Mouse (Mus musculus): ENCODE data around the gene Hic1. TPM values are rescaled to one million over a fixed set of nuclear protein-coding genes. Genes with fewer than 3 reads are reported as not detected.
A peak's percentile ranks its signal among the peaks of the same experiment; 100 is the strongest.

Hic1 gene
- 10 to 100 TPM; 22.7 to 26.3 TPM for total RNA-seq (2021)
- long read RNA-seq, experiment 1, transcript Hic1-201 (2 exons, 3,497 nt) = major isoform, 8 of 16 reads
- long read RNA-seq, experiment 1, partial matches to known transcripts = 0 of 16 reads
- long read RNA-seq, experiment 1, other reads (novel, unspliced or antisense) = 6 of 16 reads
- long read RNA-seq, experiment 2, transcript Hic1-201 (2 exons, 3,497 nt) = major isoform, 7 of 16 reads
- long read RNA-seq, experiment 2, partial matches to known transcripts = 5 of 16 reads
- long read RNA-seq, experiment 2, other reads (novel, unspliced or antisense) = 0 of 16 reads

DNA sequence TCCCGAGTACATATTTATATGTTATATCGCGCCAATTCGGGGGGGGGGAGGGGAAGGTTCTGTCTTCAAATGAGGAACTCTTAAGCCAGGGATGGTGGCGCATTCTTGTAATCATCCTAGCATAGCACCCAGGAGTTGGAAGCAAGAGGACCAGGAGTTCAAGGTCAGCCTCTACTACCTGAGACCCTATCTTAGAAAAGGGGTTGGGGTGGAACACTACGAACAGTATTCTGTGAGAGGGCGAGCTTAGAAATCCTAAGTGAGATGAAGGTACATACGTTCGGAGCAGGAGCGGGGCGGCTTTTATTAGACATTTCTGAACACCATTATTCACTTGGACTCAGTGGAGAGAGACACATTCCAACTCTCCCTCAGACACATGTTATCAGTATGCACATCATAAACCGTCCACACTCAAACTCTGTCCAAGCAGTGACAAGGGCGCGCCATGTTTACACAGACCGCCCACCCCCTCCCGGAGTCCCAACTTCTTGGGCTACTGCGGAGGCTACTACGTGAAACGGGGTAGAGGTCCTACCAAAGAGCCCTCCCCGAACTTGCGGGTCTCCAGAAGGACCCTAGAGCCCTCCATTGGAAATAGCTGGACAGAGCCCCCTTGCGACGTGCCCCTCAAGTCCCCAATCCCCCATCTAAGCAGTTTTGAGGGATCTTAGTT lies at the start of gene Hic1:
Hic1 (minus strand) TSS at position 115 of the 676 bp plus-strand sequence.
- intact Hi-C loops (cut with DNase I) = loop anchor here (1.0 to 10.0 kb wide), 4 partner anchors 37 to 347 kb away; no protein-coding TSS in a partner anchor
- DNase-seq = no peak

DNA sequence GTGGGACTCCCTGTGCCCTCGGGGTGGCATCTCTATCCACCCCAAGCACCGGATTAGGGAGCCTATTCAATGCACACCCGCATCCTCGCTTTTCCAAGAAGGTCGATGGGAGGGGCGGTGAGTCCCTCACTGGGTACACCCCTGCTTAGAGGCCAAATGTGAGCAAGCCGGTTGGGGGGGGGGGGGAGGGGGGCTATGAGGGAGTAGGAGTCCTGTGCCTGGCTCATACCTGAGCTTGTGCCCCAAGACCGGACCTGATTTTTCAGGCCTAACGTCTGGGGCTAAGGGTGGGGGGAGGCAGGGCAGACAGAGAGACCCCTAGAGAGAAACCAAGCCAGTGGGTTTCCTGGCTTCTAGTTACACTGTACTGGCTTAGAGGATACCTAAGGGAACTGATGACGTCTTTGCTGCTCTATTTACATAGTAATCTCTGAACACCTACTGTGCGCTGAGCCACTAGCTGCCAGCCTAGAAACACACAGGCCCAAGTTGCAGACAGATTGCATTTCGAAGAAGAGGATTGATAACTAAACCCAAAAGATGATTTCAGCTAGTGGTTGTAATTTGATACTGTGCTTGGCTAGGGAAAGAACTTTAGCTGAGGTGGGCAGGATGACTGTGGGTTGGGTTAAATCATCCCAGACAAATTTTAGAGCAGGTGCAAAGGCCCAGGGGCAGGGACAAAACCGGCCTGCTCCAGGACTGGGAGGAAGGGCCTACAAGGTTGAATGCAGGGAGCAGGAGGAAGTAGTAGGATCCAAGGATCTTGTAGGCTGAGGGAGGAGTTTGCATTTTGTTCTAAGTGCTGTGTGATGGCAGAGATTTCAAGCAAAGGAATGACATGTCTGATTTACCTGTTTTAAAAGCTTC lies 45.0 kb upstream of the Hic1 start:
- DNase-seq = no peak
- intact Hi-C loops (cut with DNase I) = no loop called here

DNA sequence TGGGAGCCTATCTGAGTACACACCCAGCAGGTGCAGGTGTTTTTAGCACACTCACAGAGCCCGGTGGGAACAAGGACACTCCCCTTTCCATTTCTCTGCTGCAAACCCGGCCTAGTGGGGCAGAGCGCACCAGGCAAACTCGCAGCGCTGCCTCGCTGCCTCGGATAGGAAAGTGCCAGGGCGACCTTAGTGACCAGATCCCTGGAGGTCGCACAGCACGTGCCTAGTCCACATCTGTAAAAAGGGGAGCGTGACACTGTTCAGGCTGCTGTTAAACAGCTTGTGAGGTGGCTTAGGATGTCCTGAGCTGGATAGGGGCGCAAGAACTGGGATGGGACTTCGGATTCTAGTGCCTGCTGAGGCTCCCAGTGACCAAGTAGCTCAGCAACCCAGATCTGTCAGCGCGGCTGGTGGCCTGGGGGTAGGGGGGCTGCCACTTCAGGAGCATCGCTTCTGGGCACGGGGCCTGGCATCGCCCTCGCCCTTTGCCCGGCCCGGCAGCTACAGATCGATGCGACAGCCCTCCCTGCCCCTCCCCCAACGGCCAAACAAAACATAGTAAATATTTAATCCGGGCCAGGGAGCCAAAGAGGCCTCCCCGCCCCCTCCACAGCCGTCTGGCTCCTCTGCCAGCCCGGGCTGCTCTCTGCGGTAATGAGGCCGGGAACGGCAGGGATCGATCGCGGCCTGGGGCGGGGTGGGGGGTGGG lies 44.2 kb upstream of the Hic1 start:
- DNase-seq = peak; percentile 40 to 57
- intact Hi-C loops (cut with DNase I) = no loop called here

- intact Hi-C loops (cut with DNase I) = no loop called here
- DNase-seq = peak in 1 of 2 experiments; percentile 28
Observed at GRCm38 (mm10) chr11:75212876-75213275, 43.6 kb upstream of the Hic1 start.

- DNase-seq = peak; percentile 51 to 62
- intact Hi-C loops (cut with DNase I) = no loop called here
Observed at GRCm38 (mm10) chr11:75212031-75212667, 42.8 kb upstream of the Hic1 start.

DNA sequence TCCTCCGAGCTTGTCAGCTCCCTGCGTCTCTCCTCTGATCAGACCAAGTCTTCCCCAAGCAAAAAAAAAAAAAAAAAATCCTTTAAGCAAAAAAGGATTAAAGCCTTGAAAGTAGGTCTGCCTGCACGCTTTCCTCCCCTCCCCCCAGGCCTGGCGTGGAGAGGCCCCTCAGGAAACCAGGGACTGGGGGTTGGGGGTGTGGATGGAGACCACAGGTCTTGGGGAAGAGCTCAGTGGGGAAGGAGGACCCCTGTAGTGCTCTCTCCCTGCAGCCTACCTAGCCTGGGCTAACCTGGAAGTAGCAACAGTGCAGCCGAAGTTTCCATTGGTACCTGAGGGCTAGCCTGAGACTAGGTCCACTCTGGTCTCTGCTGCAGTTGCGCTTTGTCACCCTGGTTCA lies 41.4 kb upstream of the Hic1 start:
- DNase-seq = no peak
- intact Hi-C loops (cut with DNase I) = no loop called here

DNA sequence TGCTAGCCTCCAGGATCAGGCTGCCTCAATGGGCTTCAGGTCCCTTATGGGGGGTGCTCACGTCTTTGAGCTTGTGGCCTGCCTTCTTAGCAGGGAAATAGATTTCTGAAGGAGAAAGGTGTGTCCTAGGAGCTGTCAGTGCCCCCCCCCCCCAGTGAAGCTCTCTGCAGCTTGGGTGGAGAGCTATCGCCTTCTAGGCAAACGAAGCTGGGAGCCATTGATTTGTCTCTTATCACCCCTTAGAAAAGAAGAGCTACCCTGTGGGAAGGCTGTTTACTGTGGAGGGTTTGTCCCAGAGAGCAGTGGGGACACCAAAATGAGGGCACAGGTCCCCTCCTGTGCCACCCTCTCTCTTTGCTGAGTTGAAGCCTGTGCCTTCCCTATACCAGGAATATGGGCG lies 40.8 kb upstream of the Hic1 start:
- intact Hi-C loops (cut with DNase I) = no loop called here

DNA sequence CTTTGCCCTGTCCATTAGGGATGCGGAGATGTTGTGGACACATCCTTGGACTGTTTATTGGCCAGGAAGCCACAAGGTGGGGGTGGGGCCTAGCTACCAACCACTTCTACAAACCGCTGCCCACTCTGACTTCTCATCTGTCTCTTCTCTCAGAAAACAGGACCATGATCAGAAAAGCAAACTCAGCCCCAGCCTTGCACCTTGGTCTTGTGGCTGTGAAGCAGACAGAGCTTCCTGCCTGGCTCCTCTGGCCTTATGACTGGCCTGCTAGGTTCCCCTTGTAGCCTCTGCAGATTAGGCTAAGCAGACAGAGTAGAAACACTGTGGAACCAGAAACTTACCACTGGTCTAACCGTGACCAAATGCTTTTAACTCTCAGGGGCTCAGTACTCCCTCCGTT lies 40.0 kb upstream of the Hic1 start:
- intact Hi-C loops (cut with DNase I) = no loop called here
- no peak for DNase-seq

More for the DNA sequence above, 40.8 kb upstream of the Hic1 start:
- DNase-seq = no peak

- intact Hi-C loops (cut with DNase I) = no loop called here
- no peak for DNase-seq
Observed at GRCm38 (mm10) chr11:75206347-75206746, 37.0 kb upstream of the Hic1 start.

DNA sequence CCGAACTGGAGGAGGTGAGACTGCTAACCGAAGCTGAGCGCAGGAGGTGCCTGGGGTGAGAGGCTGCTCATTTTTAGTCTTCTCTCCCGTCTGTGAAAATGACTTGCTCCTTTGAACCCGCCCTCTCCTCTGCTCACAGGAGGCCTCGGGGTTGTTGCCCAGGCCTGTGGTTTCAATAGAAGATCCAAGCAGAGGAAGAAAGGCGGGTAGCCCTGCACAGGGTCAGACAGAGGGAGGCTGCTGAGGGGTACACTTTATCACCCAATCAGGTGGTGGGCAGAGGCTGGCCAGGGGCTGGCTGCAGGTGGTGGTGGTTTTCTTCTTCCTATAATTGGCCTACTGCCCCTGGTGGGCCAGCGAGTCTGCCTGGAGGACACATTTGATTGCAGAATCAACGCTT lies 35.2 kb upstream of the Hic1 start:
- no peak for DNase-seq
- intact Hi-C loops (cut with DNase I) = no loop called here

DNA sequence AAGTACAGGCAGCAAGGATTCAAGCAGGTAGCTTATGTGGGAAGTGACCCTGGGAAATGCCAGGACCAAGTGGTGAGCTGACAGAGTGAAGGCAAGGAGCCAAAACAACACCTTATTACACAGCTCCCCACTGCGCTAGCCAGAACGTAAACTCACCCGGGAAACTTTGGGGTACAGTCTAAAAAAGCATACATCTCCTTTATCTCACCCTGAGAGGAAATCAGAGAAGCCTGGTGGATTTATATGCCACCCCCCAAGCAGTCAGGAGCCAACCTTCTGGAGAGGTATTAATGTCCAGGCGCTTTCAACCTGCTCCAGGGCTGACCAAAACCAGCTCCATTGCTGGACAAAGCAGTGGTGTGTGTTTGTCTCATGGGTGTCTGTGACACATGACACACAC lies 34.6 kb upstream of the Hic1 start:
- intact Hi-C loops (cut with DNase I) = no loop called here
- no peak for DNase-seq

GRCm38 (mm10) chr11:75201721-75202120 lies 32.4 kb upstream of the Hic1 start:
- DNase-seq = no peak
- intact Hi-C loops (cut with DNase I) = no loop called here

GRCm38 (mm10) chr11:75200935-75201334 lies 31.6 kb upstream of the Hic1 start:
- intact Hi-C loops (cut with DNase I) = no loop called here
- no peak for DNase-seq

DNA sequence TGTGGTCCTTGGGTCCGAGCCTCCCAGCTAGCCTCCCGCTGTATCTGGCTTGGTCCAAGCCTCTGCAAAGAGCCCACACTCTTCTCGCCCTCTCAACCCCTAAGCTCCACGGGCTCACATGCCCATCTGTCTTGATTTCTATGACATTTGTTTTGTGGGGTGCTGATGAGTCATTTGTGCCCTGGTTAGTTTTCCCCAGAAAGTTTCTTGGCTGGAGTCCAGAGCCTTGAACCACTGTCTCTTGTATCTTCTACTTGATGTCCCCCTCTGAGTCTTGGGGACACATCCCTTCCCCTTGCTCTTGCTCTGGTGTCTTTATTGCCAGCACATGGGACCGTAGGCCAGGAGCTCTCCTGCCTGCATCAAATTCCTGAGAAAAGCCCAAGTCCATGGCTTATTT lies 30.6 kb upstream of the Hic1 start:
- intact Hi-C loops (cut with DNase I) = no loop called here
- DNase-seq = no peak

DNA sequence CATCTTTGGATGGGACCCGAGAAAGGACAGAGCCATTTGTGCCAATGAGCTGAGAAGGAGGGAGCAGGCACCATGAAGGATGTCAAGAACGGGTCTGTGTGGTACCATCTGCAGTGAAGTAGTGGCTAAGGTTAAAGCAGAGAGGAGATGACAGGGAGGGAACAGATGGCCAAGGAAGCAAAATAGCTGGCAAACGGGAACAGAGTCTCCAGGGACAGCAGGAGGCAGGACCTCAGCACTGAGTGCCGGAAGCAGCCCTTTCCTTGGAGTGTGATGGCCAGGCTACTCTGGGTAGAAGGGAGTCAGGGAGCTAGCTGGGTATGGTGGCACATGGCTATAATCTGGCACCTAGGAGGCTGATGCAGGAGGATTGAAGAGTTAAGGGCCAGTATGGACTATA lies 29.5 kb upstream of the Hic1 start:
- no peak for DNase-seq
- intact Hi-C loops (cut with DNase I) = no loop called here

GRCm38 (mm10) chr11:75197956-75198355 lies 28.6 kb upstream of the Hic1 start:
- intact Hi-C loops (cut with DNase I) = no loop called here
- DNase-seq = no peak

GRCm38 (mm10) chr11:75196131-75196530 lies 26.8 kb upstream of the Hic1 start:
- intact Hi-C loops (cut with DNase I) = no loop called here
- no peak for DNase-seq

DNA sequence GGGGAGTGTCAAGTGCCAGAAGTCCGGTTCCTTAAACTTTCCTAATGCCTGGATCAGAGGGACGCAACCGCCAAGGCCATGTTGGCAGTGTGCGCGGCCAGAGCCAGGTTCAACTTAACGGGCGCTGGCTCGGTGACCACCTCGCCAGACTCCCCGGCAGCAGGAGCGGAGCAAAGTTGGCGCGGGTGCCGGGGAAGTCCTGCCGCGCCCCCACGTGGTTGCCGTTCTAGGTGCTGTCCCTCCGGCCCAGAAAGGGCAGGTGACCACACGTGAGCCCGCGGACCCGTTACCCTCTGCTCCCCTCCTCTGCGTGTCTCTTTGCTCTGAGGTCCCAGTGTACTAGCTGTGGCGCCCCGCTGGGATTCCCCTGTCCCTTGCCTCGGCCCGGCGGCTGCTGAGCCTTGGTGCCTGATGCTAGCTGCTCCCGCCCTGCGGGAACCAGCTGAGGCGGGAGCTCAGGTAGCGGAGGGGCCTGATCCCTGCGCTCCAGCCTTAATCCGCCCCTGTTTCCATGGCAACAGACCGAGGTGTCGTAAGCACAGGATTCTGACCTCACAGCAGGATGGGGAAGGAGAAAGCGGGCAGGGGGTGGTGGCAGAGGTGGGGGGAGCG lies 25.6 kb upstream of the Hic1 start:
- intact Hi-C loops (cut with DNase I) = loop anchor here (5.0 kb wide), 1 partner anchor 202 kb away; no protein-coding TSS in a partner anchor

DNA sequence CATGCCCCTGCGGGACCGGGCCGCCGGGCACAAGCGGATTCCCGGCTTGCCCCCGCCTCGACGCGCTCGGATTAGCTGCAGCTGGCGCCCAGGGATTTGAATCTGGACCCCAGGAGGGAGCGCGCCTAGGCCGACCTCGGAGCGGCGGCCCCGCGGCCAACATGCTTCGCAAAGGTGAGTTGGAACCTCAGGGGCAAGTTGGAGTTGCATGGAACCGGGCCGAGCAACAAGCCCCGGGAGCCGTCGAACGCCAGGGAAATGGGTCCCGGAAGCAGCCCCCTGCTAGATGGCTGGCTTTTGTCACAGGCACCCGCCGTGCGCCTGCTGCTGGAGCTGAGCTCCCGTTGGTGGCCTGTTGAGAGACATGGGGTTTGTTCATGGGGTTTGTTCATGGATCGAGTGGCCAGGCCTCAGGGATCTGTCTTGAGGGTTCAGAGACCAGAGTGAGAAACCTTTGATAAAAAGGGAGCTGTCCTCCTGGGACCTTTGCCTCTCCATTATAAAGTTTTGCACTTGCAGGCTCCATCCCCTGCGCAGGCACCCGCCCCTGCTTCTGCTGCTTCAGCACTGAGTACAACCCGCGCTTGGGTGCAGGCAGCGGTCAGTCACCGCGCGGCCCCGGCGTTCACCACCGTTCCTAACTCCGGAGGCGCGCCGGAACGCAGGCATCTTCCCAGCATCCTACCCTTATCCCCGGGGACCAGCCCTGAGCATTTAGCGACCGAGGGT lies 25.0 kb upstream of the Hic1 start:
- DNase-seq = peak; percentile 37 to 44
- intact Hi-C loops (cut with DNase I) = loop anchor here (5.0 kb wide), 1 partner anchor 203 kb away; no protein-coding TSS in a partner anchor

More for the DNA sequence above, 25.6 kb upstream of the Hic1 start:
- DNase-seq = peak; percentile 62 to 66
